Mouse (Mus musculus): Measurements from ENCODE around the gene Ctcf. TPM values are rescaled to one million over a fixed set of nuclear protein-coding genes. Genes with fewer than 3 reads are reported as not detected.
A peak's percentile ranks its signal among the peaks of the same experiment; 100 is the strongest.

Gene Ctcf
- total RNA-seq, 2 experiments from 2014 or later = 39.9 to 40.9 TPM

DNA sequence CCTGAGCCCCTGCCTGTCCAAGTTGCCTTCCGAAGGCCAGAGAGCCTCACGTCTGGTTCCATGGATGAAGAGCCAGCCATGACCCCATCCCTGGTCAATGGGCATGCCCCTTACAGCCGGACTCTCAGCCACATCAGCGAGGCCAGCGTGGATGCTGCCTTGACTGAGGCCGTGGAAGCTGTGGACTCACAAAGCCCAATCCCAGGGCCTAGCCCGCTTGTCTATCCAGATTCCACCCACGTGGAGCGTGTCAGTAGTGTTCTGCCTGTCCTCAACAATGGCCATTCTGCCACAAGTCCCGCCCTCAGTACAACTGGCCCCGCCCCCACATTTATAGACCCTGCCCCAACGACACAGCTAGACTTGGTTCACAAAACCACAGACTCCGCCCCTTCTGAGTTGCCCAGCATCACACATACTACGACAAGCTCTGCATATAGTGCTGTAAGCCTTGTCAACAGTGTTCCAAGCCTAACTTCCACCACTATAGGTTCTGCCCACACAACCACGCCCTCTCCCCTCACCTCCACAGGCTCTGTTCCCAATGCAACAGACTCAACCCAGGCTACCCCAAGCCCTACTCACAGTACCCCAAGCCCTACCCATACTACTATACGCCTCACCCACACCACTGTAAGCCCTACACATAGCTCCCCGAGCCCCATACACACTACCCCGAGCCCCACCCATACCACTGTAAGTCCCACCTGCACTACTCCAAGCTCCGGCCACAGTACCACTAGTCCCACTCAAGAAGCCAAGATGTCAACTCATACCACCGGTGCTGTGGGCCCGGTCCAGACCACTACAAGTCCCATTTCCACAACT, 18.7 kb upstream of the Ctcf start:
- peak in 1 of 2 experiments; percentile 16 for DNase-seq

- DNase-seq = no peak
Observed at GRCm38 (mm10) chr8:105618279-105618634, 18.1 kb upstream of the Ctcf start.

DNA sequence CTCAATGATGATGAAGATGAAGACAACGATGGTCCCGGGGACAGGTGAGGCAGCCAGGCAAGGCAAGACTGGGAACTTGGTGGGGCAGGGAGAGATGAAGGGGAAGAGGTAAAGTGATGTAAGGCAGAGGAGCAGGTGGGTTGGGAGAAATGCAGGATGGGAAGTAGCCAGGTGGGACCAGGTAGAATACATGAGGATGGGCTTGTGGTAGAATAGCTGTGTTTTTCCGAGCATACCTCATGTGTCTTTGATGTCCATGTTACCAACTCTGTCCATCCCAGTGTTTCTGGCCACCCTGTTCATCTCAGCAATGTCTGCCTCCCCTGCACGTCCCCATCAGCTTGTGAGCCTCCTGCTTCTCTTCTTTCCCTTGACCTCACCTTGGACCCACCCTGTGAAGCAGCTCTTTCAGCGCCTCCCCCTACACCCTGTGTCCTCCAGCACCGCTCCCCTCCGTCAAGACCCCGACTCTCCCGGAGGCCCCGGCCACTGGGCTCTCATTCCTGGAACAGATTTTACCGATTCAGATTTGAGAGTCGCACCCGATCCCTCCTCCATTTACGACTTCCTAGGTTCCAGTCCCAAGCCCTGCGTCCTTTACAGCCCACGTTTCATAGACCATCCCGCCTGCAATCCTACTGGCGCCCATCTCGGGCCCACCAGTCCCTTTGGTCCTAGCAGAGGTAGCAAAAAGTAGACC, 17.3 kb upstream of the Ctcf start:
- DNase-seq = no peak

- no peak for DNase-seq
Observed at GRCm38 (mm10) chr8:105620211-105620610, 16.2 kb upstream of the Ctcf start.

GRCm38 (mm10) chr8:105620946-105621720, 15.2 kb upstream of the Ctcf start:
- peak in 1 of 2 experiments; percentile 22 for DNase-seq

GRCm38 (mm10) chr8:105621841-105622240, 14.5 kb upstream of the Ctcf start:
- DNase-seq = peak in 1 of 2 experiments; percentile 7

DNA sequence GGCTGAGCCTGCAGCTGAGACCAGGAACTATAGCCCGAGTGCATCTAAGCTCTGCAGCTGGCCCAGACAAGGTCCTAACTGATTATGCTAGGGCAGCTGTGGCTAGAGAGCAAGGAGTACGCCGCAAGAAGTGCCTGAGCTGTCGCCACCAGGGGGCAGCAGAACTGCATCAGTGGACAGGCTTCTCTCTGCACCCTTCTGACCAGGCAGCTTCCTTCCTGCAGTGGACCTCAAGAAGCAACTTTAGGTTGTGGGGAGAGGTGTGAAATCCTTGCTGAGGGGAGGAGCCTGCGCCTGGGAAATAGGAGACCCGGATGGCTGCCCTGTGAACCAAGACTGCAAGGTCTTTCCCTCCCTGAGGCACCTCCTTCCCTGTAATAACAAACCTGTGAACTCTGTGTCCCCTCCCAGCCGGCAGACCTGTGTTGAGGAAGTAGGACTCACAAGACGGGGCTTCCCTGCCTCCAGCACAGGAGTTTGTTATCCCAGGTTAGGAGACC, 13.9 kb upstream of the Ctcf start:
- peak; percentile 94 to 97 for DNase-seq

GRCm38 (mm10) chr8:105623118-105623517, 13.2 kb upstream of the Ctcf start:
- peak; percentile 31 to 62 for DNase-seq

GRCm38 (mm10) chr8:105623679-105624245, 12.6 kb upstream of the Ctcf start:
- DNase-seq = peak in 1 of 2 experiments; percentile 13

GRCm38 (mm10) chr8:105624401-105624800, 12.0 kb upstream of the Ctcf start:
- DNase-seq = peak in 1 of 2 experiments; percentile 7

GRCm38 (mm10) chr8:105624831-105625230, 11.5 kb upstream of the Ctcf start:
- DNase-seq = no peak

DNA sequence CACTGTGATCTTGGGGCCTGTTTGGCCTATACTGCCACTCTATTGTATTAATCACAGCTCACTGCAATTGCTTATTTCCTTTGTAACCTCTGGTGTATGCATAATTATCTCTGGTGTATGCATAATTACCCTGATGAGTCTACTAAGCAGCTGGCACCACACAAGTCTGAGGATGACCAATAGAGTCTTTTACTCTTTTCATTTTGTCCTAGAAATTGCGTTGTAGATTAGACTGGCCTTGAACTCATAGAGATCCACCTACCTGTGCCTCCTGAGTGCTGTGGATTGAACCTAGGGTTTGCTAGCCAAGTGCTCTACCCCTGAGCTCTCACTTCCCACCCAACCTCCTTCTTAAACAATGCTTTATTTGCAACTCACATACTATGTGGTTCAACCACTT, 10.3 kb upstream of the Ctcf start:
- no peak for DNase-seq

DNA sequence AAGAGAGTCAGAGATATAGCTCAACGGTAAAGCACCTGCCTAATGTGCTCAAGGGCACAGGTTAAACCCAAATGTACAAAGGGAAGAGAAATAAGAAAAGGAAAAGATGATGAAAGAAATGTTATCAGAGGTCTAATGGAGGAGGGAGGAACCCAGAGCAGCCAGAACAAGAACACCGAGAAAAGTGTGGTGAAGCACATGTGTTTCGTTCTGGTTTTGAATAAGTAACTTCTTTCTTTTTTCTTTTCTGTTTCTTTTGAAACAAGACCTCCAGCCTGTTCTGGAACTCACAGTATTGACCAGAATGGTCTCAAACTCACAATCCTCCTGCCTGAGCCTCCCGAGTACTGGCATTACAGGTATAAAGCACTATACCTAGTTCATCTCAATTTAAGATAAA, 7.0 kb upstream of the Ctcf start:
- no peak for DNase-seq

DNA sequence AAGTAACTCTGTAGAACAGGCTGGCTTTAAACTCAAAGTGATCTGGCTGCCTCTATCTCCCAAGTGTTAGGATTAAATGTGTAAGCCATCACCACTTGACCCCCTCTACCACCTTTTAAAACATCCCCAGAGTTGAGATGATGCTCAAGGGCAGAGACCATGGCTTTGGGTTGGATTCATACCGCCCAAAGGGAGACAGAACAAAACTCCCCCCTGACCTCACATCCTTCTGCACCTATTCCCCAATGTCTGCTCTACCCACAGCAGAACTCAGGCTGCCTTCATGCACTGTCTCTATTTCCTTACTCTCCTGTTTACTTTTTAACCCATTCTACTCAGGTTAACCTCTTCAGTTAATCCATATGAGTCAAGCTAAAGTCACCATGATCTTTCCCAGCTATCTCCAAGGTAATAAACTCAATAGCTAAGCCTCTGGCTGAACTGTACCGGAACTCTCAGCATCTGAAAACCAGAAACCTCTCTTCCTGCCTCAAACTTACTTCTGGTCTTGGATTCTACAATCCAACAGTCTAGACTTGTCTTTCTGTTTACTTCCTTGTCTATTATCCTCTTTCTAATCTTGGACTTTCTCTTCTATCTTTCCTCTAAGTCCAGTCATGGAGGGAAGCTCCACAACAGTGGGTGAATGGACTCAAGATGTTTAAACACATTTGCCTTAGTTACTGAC, 1.5 kb upstream of the Ctcf start:
- DNase-seq = no peak

DNA sequence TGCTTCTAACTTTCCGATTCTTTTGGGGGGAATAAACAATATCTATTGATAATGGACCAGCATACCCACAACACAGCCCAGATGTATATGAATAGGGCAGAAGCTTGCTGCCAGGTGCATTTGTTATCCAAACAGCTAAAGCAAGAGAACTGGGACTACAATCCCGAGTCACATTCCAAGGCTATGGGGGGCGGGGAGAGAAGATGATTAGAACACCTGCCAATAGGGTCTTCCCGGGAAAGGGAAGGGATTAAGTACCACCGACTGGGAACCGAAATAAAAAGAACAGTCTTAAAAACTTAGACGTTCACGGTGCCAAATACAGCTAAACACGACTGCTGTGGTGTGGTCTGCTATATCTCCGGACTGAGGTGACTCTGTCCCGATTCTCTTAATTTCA, 887 bp upstream of the Ctcf start:
- DNase-seq = peak in 1 of 2 experiments; percentile 40

DNA sequence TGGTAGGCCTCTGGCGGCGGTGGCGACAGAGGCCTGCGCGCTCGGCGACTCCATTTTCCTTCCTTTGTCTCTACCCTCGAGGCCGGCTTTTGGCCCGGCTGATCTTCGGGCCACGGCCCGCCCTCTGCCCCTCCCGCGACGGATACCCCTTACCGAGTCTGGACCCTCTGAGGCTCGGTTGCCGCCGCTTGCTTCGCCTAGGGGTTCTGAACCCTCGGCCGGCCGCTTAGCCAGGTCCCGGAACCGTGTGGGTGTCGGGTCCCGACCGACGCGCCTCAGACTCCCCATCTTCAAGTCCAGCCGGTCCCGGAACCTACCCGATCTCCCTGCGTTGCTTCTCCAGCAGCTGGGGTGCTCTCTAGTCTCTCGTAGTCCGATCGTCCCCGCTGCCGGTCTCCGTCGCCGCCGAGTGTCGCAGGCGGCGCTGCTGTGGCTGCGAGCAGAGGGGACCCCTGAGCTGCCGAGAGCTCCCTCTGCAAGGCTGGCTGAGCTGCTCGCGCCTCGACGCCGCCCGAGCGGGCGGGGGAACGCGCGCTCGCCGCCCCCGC, 669 bp downstream of the Ctcf start, which contains the start of gene Agrp:
TSS of gene Agrp (minus strand) at position 431 of the 548 bp plus-strand sequence.
- peak; percentile 47 to 80 for DNase-seq

GRCm38 (mm10) chr8:105637601-105638041, 1.3 kb downstream of the Ctcf start:
- no peak for DNase-seq

- DNase-seq = no peak
Observed at GRCm38 (mm10) chr8:105638510-105638909, 2.1 kb downstream of the Ctcf start.

DNA sequence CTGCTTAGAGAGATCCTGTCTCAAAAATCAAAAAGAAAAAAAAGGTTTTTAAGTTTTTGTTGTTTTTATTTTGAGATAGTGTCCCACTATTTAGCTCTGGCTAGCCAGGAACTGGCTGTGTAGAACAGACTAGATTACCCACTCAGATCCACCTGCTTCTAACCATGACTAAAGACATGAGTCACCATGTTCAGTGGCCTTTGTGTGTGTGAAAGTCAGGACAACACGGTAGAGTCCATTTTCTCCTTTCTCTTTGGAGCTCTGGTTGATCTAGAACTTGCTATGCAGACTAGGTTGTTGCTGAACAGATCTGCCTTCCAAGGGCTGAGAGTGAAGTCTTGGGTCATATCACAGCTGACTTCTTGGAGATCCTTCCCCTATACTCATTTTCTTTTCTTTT, 3.5 kb downstream of the Ctcf start:
- DNase-seq = no peak

- peak; percentile 55 to 60 for DNase-seq
Observed at GRCm38 (mm10) chr8:105640511-105640910, 4.1 kb downstream of the Ctcf start.

DNA sequence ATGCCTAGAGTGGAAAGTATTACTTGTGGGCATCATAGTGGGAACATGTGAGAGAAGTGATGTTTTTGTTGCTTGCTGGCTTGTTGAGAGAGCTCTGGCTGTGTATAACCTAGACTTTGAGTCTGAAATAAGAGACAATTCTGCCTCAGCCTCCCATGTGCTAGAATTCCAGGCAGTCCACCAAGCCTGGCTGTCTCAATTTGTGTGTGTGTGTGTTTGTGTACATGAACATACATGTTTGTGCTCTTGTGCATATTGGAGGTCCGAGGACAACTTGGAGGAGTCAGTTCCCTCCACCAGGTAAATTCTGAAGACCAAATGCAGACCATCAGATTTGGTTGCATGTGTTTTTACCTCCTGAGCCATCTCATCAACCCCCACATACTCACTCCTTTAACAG, 8.8 kb downstream of the Ctcf start:
- no peak for DNase-seq
